Mouse (Mus musculus): ENCODE results near the gene Trim46.
"Not testable (repeated sequence)": the region's sequence is repeated elsewhere in the genome, so short reads cannot be mapped to it uniquely, and the experiment has no call there.

Gene Trim46

GRCm38 (mm10) chr3:89236516-89236915 is 9.6 kb downstream of the Trim46 start:
- in situ Hi-C loops (cut with MboI, MseI): no loop called here

- in situ Hi-C loops (cut with MboI, MseI): no loop called here
Measured at GRCm38 (mm10) chr3:89233562-89234110, 12.5 kb downstream of the Trim46 start.

GRCm38 (mm10) chr3:89232614-89233013 is 13.5 kb downstream of the Trim46 start:
- in situ Hi-C loops (cut with MboI, MseI): no loop called here

- in situ Hi-C loops (cut with MboI, MseI): no loop called here
Measured at GRCm38 (mm10) chr3:89231772-89232275, 14.3 kb downstream of the Trim46 start.

GRCm38 (mm10) chr3:89231345-89231744 is 14.8 kb downstream of the Trim46 start:
- in situ Hi-C loops (cut with MboI, MseI): no loop called here

GRCm38 (mm10) chr3:89230561-89230960 is 15.5 kb downstream of the Trim46 start:
- in situ Hi-C loops (cut with MboI, MseI): no loop called here

GRCm38 (mm10) chr3:89229276-89229675 is 16.8 kb downstream of the Trim46 start:
- in situ Hi-C loops (cut with MboI, MseI): no loop called here

GRCm38 (mm10) chr3:89228836-89229235 is 17.3 kb downstream of the Trim46 start, which contains the start of gene Muc1:
Gene Muc1, plus strand, starts transcription at chr3:89229057.
- in situ Hi-C loops (cut with MboI, MseI): no loop called here

- in situ Hi-C loops (cut with MboI, MseI): no loop called here
Measured at GRCm38 (mm10) chr3:89228180-89228549, 17.9 kb downstream of the Trim46 start.

GRCm38 (mm10) chr3:89227307-89228179 is 18.6 kb downstream of the Trim46 start:
- in situ Hi-C loops (cut with MboI, MseI): no loop called here

GRCm38 (mm10) chr3:89226900-89227299 is 19.2 kb downstream of the Trim46 start, which contains the start of gene Mtx1:
Gene Mtx1, minus strand, starts transcription at chr3:89227088.
- in situ Hi-C loops (cut with MboI, MseI): no loop called here

- in situ Hi-C loops (cut with MboI, MseI): no loop called here
Measured at GRCm38 (mm10) chr3:89226361-89226760, 19.7 kb downstream of the Trim46 start.

- in situ Hi-C loops (cut with MboI, MseI): no loop called here
Measured at GRCm38 (mm10) chr3:89225918-89226317, 20.2 kb downstream of the Trim46 start.

- in situ Hi-C loops (cut with MboI, MseI): no loop called here
Measured at GRCm38 (mm10) chr3:89225321-89225815, 20.7 kb downstream of the Trim46 start.

GRCm38 (mm10) chr3:89224796-89225195 is 21.3 kb downstream of the Trim46 start:
- in situ Hi-C loops (cut with MboI, MseI): no loop called here

GRCm38 (mm10) chr3:89221167-89221566 is 24.9 kb downstream of the Trim46 start:
- in situ Hi-C loops (cut with MboI, MseI): no loop called here

GRCm38 (mm10) chr3:89219546-89219945 is 26.6 kb downstream of the Trim46 start:
- in situ Hi-C loops (cut with MboI, MseI): no loop called here

GRCm38 (mm10) chr3:89218271-89218670 is 27.8 kb downstream of the Trim46 start:
- in situ Hi-C loops (cut with MboI, MseI): no loop called here

GRCm38 (mm10) chr3:89216407-89216806 is 29.7 kb downstream of the Trim46 start:
- in situ Hi-C loops (cut with MboI, MseI): not testable (repeated sequence)

- in situ Hi-C loops (cut with MboI, MseI): no loop called here
Measured at GRCm38 (mm10) chr3:89215853-89216252, 30.3 kb downstream of the Trim46 start.

- in situ Hi-C loops (cut with MboI, MseI): no loop called here
Measured at GRCm38 (mm10) chr3:89214681-89215411, 31.3 kb downstream of the Trim46 start, which contains the start of gene Thbs3. Gene Thbs3, plus strand, starts transcription at chr3:89215180.

Data from T-helper 17 cell (primary cell).